Mouse (Mus musculus) neural tube, embryonic 12.5 days (tissue): ENCODE measurements around the gene Stx12. TPM values are rescaled to one million over a fixed set of nuclear protein-coding genes. Genes with fewer than 3 reads are reported as not detected.

Experiments
- ATAC-seq: fragments of 200-750 bp; cut with Nextera tagmentation; 2 replicates; pipeline ENCODE4 v1.8.0; 2017; ENCODE audit warnings: low read depth, mild to moderate bottlenecking, moderate TSS enrichment, moderate library complexity; ENCODE audit not compliant: low FRiP score
- H3K27ac ChIP-seq: fragments of 300-500 bp; sonication (generic); 2 replicates; pipeline ENCODE4 v1.5.1; 2016
- H3K27me3 ChIP-seq: fragments of 300-500 bp; sonication (generic); replicated peaks from 2 replicates; pipeline ENCODE4 v1.6.1; 2016; ENCODE audit warnings: mild to moderate bottlenecking
- H3K36me3 ChIP-seq: fragments of 300-500 bp; sonication (generic); 2 replicates; pipeline ENCODE4 v1.6.1; 2016; ENCODE audit warnings: mild to moderate bottlenecking
- H3K4me1 ChIP-seq: fragments of 300-500 bp; sonication (generic); 2 replicates; pipeline ENCODE4 v1.6.1; 2016
- H3K4me2 ChIP-seq: fragments of 300-500 bp; sonication (generic); replicated peaks from 2 replicates; pipeline ENCODE4 v1.6.1; 2016; ENCODE audit warnings: mild to moderate bottlenecking
- H3K4me3 ChIP-seq: fragments of 300-500 bp; sonication (generic); 2 replicates; pipeline ENCODE4 v1.5.1; 2016
- H3K9ac ChIP-seq: fragments of 300-500 bp; sonication (generic); 2 replicates; pipeline ENCODE4 v1.6.1; 2016; ENCODE audit warnings: mild to moderate bottlenecking
- H3K9me3 ChIP-seq: fragments of 300-500 bp; sonication (generic); 2 replicates; pipeline ENCODE4 v1.6.1; 2016; ENCODE audit warnings: mild to moderate bottlenecking
- WGBS: fragments of 180-500 bp; shearing (Covaris S2); methylation state at CpG from one replicate; pipeline ENCODE4 v1.1.7; 2016; 5-methylcytosine and 5-hydroxymethylcytosine counted together
- polyA plus RNA-seq: library from polyadenylated mRNA; unstranded; fragments of >200 nt; fragmentation: Nextera tagmentation; extraction: Ambion mirVana; gene quantifications from 2 replicates; pipeline ENCODE4 v1.2.1, GENCODE M21; 2016

The Stx12 gene
- polyA plus RNA-seq, 1 experiment from 2014 or later = 110 TPM

GRCm38 (mm10) chr4:132842970-132843704 lies 41.2 kb downstream of the Stx12 start, which contains the start of gene Ppp1r8:
Gene Ppp1r8, minus strand, starts transcription at chr4:132843169.
- H3K4me3 ChIP-seq = peak within 1 kb of the TSS; percentile 81
- peak; percentile 97 for ATAC-seq
- 2% methylated on average over 40 of the region's 40 CpGs for WGBS
- H3K4me2 ChIP-seq = peak within 1 kb of the TSS; percentile 61
- no peaks in the 10 kb centered on the region for H3K9me3 ChIP-seq
- H3K9ac ChIP-seq = peak within 1 kb of the TSS; percentile 85
- H3K4me1 ChIP-seq = peaks cover 6% of the 10 kb centered on the region
- H3K27ac ChIP-seq = peak within 1 kb of the TSS; percentile 37; the same call in 1 of the 2 replicates
- H3K27me3 ChIP-seq = no peaks in the 10 kb centered on the region
- H3K36me3 ChIP-seq = peaks cover 29% of the 10 kb centered on the region

GRCm38 (mm10) chr4:132842281-132842906 lies 41.9 kb downstream of the Stx12 start:
- no peaks in the 10 kb centered on the region for H3K27me3 ChIP-seq
- H3K4me1 ChIP-seq = peaks cover 6% of the 10 kb centered on the region
- peak overlapping the region; percentile 81 for H3K4me3 ChIP-seq
- H3K9ac ChIP-seq = peak overlapping the region; percentile 85
- H3K36me3 ChIP-seq = peaks cover 32% of the 10 kb centered on the region
- H3K4me2 ChIP-seq = peak overlapping the region; percentile 61
- no peak overlapping the region for H3K27ac ChIP-seq
- ATAC-seq = 0 out of 2 replicates have a peak, but pooled peaks have one; percentile 23
- H3K9me3 ChIP-seq = no peaks in the 10 kb centered on the region
- WGBS = under 1% methylated on average over 30 of the region's 30 CpGs

- 85% methylated on average over 3 of the region's 3 CpGs for WGBS
- Histone ChIP-seq H3K9ac (peak overlapping the region; percentile 85), H3K4me2 (peak overlapping the region; percentile 61), H3K4me1 (peaks cover 6% of the 10 kb centered on the region), H3K27ac (no peak overlapping the region), H3K4me3 (peak overlapping the region; percentile 81), H3K9me3 (no peaks in the 10 kb centered on the region), H3K36me3 (peaks cover 40% of the 10 kb centered on the region), H3K27me3 (no peaks in the 10 kb centered on the region)
- ATAC-seq = no peak
Measured at GRCm38 (mm10) chr4:132841493-132841892, 42.8 kb downstream of the Stx12 start.

- Histone ChIP-seq H3K4me3 (no peak overlapping the region), H3K9ac (no peak overlapping the region), H3K27me3 (no peaks in the 10 kb centered on the region), H3K4me1 (no peaks in the 10 kb centered on the region), H3K9me3 (peaks cover 18% of the 10 kb centered on the region), H3K27ac (no peak overlapping the region), H3K4me2 (no peak overlapping the region), H3K36me3 (peaks cover 43% of the 10 kb centered on the region)
- no peak for ATAC-seq
- 77% methylated on average over 8 of the region's 8 CpGs for WGBS
Measured at GRCm38 (mm10) chr4:132823614-132824366, 60.5 kb downstream of the Stx12 start.

- H3K36me3 ChIP-seq = no peaks in the 10 kb centered on the region
- ATAC-seq = no peak
- H3K4me1 ChIP-seq = no peaks in the 10 kb centered on the region
- no peak overlapping the region for H3K9ac ChIP-seq
- 62% methylated on average over 2 of the region's 2 CpGs for WGBS
- no peak overlapping the region for H3K27ac ChIP-seq
- H3K9me3 ChIP-seq = peaks cover 18% of the 10 kb centered on the region
- H3K4me3 ChIP-seq = no peak overlapping the region
- H3K4me2 ChIP-seq = no peak overlapping the region
- H3K27me3 ChIP-seq = no peaks in the 10 kb centered on the region
Measured at GRCm38 (mm10) chr4:132818442-132818841, 65.9 kb downstream of the Stx12 start.

GRCm38 (mm10) chr4:132816855-132817254 lies 67.5 kb downstream of the Stx12 start:
- no peaks in the 10 kb centered on the region for H3K27me3 ChIP-seq
- no peak for ATAC-seq
- peaks cover 18% of the 10 kb centered on the region for H3K9me3 ChIP-seq
- no peak overlapping the region for H3K4me2 ChIP-seq
- H3K9ac ChIP-seq = no peak overlapping the region
- WGBS = 63% methylated on average over 2 of the region's 2 CpGs
- no peak overlapping the region for H3K27ac ChIP-seq
- no peaks in the 10 kb centered on the region for H3K4me1 ChIP-seq
- no peak overlapping the region for H3K4me3 ChIP-seq
- H3K36me3 ChIP-seq = no peaks in the 10 kb centered on the region

- no peak for ATAC-seq
- H3K4me3 ChIP-seq = no peak overlapping the region
- no peak overlapping the region for H3K4me2 ChIP-seq
- H3K4me1 ChIP-seq = no peaks in the 10 kb centered on the region
- H3K9ac ChIP-seq = no peak overlapping the region
- 86% methylated on average over 7 of the region's 7 CpGs for WGBS
- no peaks in the 10 kb centered on the region for H3K36me3 ChIP-seq
- no peak overlapping the region for H3K27ac ChIP-seq
- peaks cover 18% of the 10 kb centered on the region for H3K9me3 ChIP-seq
- no peaks in the 10 kb centered on the region for H3K27me3 ChIP-seq
Measured at GRCm38 (mm10) chr4:132816404-132816803, 67.9 kb downstream of the Stx12 start.

GRCm38 (mm10) chr4:132809621-132810020 lies 74.7 kb downstream of the Stx12 start:
- Histone ChIP-seq H3K4me3 (no peak overlapping the region), H3K9me3 (no peaks in the 10 kb centered on the region), H3K27me3 (no peaks in the 10 kb centered on the region), H3K36me3 (no peaks in the 10 kb centered on the region), H3K4me1 (no peaks in the 10 kb centered on the region), H3K9ac (no peak overlapping the region), H3K4me2 (no peak overlapping the region), H3K27ac (no peak overlapping the region)
- 88% methylated on average over 5 of the region's 5 CpGs for WGBS
- ATAC-seq = no peak

GRCm38 (mm10) chr4:132807771-132808641 lies 76.3 kb downstream of the Stx12 start:
- Histone ChIP-seq H3K9ac (no peak overlapping the region), H3K36me3 (no peaks in the 10 kb centered on the region), H3K4me3 (no peak overlapping the region), H3K9me3 (no peaks in the 10 kb centered on the region), H3K27ac (no peak overlapping the region), H3K4me1 (no peaks in the 10 kb centered on the region), H3K27me3 (no peaks in the 10 kb centered on the region), H3K4me2 (no peak overlapping the region)
- WGBS = 86% methylated on average over 5 of the region's 5 CpGs
- ATAC-seq = no peak

- H3K36me3 ChIP-seq = no peaks in the 10 kb centered on the region
- H3K4me3 ChIP-seq = no peak overlapping the region
- no peak overlapping the region for H3K4me2 ChIP-seq
- H3K27ac ChIP-seq = no peak overlapping the region
- 88% methylated on average over 7 of the region's 7 CpGs for WGBS
- no peaks in the 10 kb centered on the region for H3K27me3 ChIP-seq
- no peaks in the 10 kb centered on the region for H3K4me1 ChIP-seq
- no peaks in the 10 kb centered on the region for H3K9me3 ChIP-seq
- ATAC-seq = no peak
- H3K9ac ChIP-seq = no peak overlapping the region
Measured at GRCm38 (mm10) chr4:132806620-132807191, 77.6 kb downstream of the Stx12 start.

- H3K27me3 ChIP-seq = no peaks in the 10 kb centered on the region
- H3K4me1 ChIP-seq = no peaks in the 10 kb centered on the region
- no peak overlapping the region for H3K27ac ChIP-seq
- H3K9ac ChIP-seq = no peak overlapping the region
- 87% methylated on average over 12 of the region's 12 CpGs for WGBS
- ATAC-seq = no peak
- no peaks in the 10 kb centered on the region for H3K36me3 ChIP-seq
- no peak overlapping the region for H3K4me3 ChIP-seq
- no peaks in the 10 kb centered on the region for H3K9me3 ChIP-seq
- H3K4me2 ChIP-seq = no peak overlapping the region
Measured at GRCm38 (mm10) chr4:132805599-132806197, 78.6 kb downstream of the Stx12 start.
